Mouse (Mus musculus) liver, embryonic 15.5 days (tissue): ENCODE data around the gene St6galnac6. TPM values are rescaled to one million over a fixed set of nuclear protein-coding genes. Genes with fewer than 3 reads are reported as not detected.

ENCODE experiments used
- ATAC-seq: fragments of 200-750 bp; cut with Nextera tagmentation; 2 replicates; pipeline ENCODE4 v1.8.0; 2017; ENCODE audit warnings: moderate number of reproducible peaks, mild to moderate bottlenecking, moderate library complexity; ENCODE audit not compliant: insufficient read depth
- H3K27ac ChIP-seq: fragments of 300-500 bp; sonication (generic); replicated peaks from 2 replicates; pipeline ENCODE4 v1.5.1; 2015; ENCODE audit warnings: mild to moderate bottlenecking, inconsistent platforms
- H3K27me3 ChIP-seq: fragments of 300-500 bp; sonication (generic); 2 replicates; pipeline ENCODE4 v1.6.1; 2015; ENCODE audit warnings: mild to moderate bottlenecking, inconsistent platforms
- H3K36me3 ChIP-seq: fragments of 300-500 bp; sonication (generic); replicated peaks from 2 replicates; pipeline ENCODE4 v1.6.1; 2015; ENCODE audit warnings: moderate library complexity, mild to moderate bottlenecking, inconsistent platforms
- H3K4me1 ChIP-seq: fragments of 300-500 bp; sonication (generic); replicated peaks from 2 replicates; pipeline ENCODE4 v1.6.1; 2015; ENCODE audit warnings: inconsistent platforms
- H3K4me2 ChIP-seq: fragments of 300-500 bp; sonication (generic); 2 replicates; pipeline ENCODE4 v1.6.1; 2015; ENCODE audit warnings: moderate library complexity, mild to moderate bottlenecking, inconsistent platforms
- H3K4me3 ChIP-seq: fragments of 300-500 bp; sonication (generic); replicated peaks from 2 replicates; pipeline ENCODE4 v1.5.1; 2015; ENCODE audit warnings: mild to moderate bottlenecking, inconsistent platforms
- H3K9ac ChIP-seq: fragments of 300-500 bp; sonication (generic); 2 replicates; pipeline ENCODE4 v1.6.1; 2015; ENCODE audit warnings: moderate library complexity, mild to moderate bottlenecking, inconsistent platforms
- H3K9me3 ChIP-seq: fragments of 300-500 bp; sonication (generic); replicated peaks from 2 replicates; pipeline ENCODE4 v1.6.1; 2016; ENCODE audit warnings: inconsistent platforms
- WGBS: fragments of 180-500 bp; shearing (Covaris S2); methylation state at CpG from one replicate; pipeline ENCODE4 v1.1.7; 2015; ENCODE audit warnings: mixed read lengths; ENCODE audit not compliant: insufficient replicate concordance; 5-methylcytosine and 5-hydroxymethylcytosine counted together
- polyA plus RNA-seq: library from polyadenylated mRNA; unstranded; fragments of >200 nt; fragmentation: Nextera tagmentation; extraction: Ambion mirVana; gene quantifications from 2 replicates; pipeline ENCODE4 v1.2.1, GENCODE M21; 2015

St6galnac6 gene
- 11.6 and 11.7 TPM in 2 replicates for polyA plus RNA-seq

DNA sequence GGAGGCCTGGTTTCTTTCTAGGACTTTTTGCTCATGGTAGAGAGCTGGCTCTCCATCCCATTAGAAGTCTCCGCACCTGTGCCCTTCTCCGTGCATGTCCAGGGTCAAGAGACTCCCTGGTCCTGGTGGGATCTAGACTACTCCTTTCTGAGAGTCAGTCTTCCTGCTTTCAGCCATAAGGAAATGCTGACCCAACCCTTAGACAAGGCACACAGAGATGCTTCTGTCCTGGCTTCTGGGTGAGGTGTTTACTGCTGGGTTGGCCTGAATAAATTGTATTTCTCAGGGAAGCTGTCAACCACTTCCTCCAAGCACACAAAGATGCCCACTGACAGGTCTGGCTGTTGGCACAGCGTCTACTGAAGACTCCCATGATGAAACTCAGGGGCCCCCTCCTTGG, at the start of gene St6galnac6:
TSS of gene St6galnac6 (plus strand) at position 301 of the 400 bp plus-strand sequence.
- no peaks in the 10 kb centered on the region for H3K9me3 ChIP-seq
- H3K36me3 ChIP-seq: peaks cover 3% of the 10 kb centered on the region; the same call in 1 of the 2 replicates
- H3K27ac ChIP-seq: no peak within 1 kb of the TSS
- WGBS: 76% methylated on average over 3 of the region's 3 CpGs
- no peak for ATAC-seq
- H3K4me2 ChIP-seq: no peak within 1 kb of the TSS
- H3K9ac ChIP-seq: no peak within 1 kb of the TSS
- H3K27me3 ChIP-seq: no peaks in the 10 kb centered on the region
- H3K4me3 ChIP-seq: no peak within 1 kb of the TSS
- H3K4me1 ChIP-seq: peaks cover 21% of the 10 kb centered on the region

DNA sequence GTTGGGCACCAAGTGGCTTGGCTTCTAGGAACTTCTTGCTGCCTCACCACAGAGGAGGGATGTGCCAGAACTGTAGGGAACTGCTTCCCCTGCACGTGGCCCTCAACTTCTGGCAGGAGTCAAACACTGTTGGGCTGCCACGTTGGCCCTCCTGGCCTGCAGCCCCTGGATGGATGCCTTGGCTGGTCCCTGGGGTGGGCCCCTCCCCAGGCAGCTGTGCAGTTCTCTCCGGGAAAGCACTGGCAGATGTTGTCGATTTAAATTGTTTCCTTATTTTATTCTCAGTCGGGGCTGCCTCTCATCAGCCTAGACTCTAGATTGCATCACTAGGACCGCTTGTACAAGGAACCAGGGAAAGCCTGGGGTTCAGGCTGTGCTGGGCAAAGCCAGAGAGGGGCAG, 49.7 kb upstream of the St6galnac6 start:
- H3K27me3 ChIP-seq: no peaks in the 10 kb centered on the region
- H3K36me3 ChIP-seq: no peaks in the 10 kb centered on the region
- no peak overlapping the region for H3K9ac ChIP-seq
- peaks cover 9% of the 10 kb centered on the region for H3K4me1 ChIP-seq
- H3K4me2 ChIP-seq: no peak overlapping the region
- H3K9me3 ChIP-seq: no peaks in the 10 kb centered on the region
- 52% methylated on average over 6 of the region's 6 CpGs for WGBS
- no peak overlapping the region for H3K4me3 ChIP-seq
- no peak overlapping the region for H3K27ac ChIP-seq
- ATAC-seq: no peak

DNA sequence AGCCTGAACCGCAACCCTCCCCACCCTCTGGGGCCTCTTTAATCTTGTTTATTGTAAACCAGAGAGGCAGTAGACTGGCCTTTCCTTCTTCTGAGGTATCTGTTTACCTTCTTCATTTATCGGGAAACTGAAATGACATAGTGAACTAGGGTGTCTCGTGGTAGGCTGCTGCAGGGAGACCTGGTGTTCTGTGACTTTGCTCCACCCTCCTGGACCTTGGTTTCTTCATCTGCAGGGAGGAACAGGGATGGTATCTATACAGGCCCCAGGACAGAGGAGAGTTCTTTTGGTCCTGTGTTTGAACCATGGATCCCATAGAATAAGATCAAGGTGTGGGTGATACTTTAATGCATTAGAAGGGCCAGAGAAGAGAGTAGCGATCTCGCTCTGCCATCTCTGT, 48.3 kb upstream of the St6galnac6 start:
- H3K36me3 ChIP-seq: no peaks in the 10 kb centered on the region
- H3K27ac ChIP-seq: no peak overlapping the region
- ATAC-seq: no peak
- no peaks in the 10 kb centered on the region for H3K27me3 ChIP-seq
- H3K4me3 ChIP-seq: no peak overlapping the region
- H3K9ac ChIP-seq: no peak overlapping the region
- H3K4me2 ChIP-seq: no peak overlapping the region
- H3K9me3 ChIP-seq: no peaks in the 10 kb centered on the region
- H3K4me1 ChIP-seq: peaks cover 12% of the 10 kb centered on the region
- WGBS: 75% methylated on average over 5 of the region's 5 CpGs

DNA sequence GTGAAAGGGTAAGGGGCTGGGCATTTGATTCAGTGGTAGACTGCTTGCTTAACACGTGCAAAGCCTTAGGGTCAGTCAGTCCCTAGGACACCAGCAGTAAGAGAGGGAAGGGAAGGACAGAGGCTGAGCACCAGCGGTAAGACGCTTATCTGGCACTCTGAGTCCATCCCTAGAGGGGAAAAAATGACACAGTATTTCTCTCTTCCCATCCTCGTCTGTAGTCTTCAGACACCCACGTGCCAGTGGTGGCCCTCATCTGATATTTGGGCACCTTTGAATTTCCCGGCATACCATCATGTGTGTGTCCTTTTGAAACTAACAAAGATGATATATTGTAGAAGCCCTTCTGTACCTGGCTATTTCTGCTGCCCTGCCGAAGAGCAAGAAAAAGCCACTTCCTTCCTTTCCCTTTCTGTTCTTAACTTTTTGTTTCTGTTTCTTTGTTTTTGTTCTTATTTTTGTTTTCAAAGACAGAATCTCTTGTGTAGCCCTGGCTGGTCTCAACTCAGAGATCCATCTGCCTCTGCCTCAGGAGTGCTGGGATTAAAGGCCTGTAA, 45.8 kb upstream of the St6galnac6 start:
- Histone ChIP-seq H3K9ac (no peak overlapping the region), H3K36me3 (no peaks in the 10 kb centered on the region), H3K27me3 (no peaks in the 10 kb centered on the region), H3K4me3 (no peak overlapping the region), H3K4me2 (no peak overlapping the region), H3K9me3 (no peaks in the 10 kb centered on the region), H3K4me1 (0 out of 2 replicates have a peak, but pooled peaks cover 7% of the 10 kb centered on the region), H3K27ac (no peak overlapping the region)
- 20% methylated on average over 7 of the region's 7 CpGs for WGBS
- ATAC-seq: no peak

DNA sequence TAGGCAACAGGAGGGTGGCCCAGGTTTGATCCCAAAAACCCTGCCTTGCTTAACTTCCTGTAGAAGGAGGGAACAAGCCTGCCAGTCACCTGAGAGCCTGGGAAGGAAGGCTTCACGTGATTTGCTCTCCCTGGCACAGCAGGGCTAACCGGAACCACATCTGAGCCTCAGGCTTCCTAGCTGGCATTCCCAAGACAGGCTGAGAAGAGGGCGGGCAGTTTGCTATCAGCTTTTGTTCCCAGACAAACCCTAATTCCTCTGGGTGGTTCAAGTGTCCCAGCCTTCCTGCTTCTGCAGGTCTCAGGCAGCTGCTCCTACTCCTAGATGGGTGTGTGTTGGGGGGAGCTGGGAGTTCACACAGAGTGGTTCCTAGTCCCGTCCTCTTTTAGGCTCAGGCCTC, 44.0 kb upstream of the St6galnac6 start:
- Histone ChIP-seq H3K4me3 (no peak overlapping the region), H3K27ac (no peak overlapping the region), H3K4me1 (peaks cover 17% of the 10 kb centered on the region), H3K9me3 (no peaks in the 10 kb centered on the region), H3K4me2 (no peak overlapping the region), H3K27me3 (no peaks in the 10 kb centered on the region), H3K9ac (no peak overlapping the region), H3K36me3 (no peaks in the 10 kb centered on the region)
- 43% methylated on average over 4 of the region's 4 CpGs for WGBS
- no peak for ATAC-seq

DNA sequence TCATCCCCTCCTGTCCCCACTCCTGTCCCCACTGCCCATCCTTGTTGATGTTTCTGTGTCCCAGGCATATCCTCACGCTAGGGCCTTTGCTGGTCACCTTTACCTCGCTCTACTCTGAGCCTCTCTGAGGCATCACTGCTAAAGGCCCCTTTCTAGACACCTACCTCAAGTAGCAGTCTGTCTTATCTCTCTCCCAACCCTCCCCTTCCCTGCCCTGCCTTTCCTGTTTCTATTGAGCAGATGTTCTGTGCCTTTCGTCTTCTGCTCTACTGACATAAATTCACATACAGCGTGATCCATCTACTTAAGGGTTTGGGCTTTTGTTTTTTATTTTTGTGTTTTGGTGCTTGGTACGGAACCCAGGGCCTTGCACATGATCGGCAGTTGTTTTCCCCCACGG, 43.5 kb upstream of the St6galnac6 start:
- Histone ChIP-seq H3K4me2 (no peak overlapping the region), H3K4me3 (no peak overlapping the region), H3K9ac (no peak overlapping the region), H3K9me3 (no peaks in the 10 kb centered on the region), H3K36me3 (no peaks in the 10 kb centered on the region), H3K4me1 (peaks cover 20% of the 10 kb centered on the region), H3K27me3 (no peaks in the 10 kb centered on the region), H3K27ac (no peak overlapping the region)
- WGBS: 40% methylated on average over 7 of the region's 7 CpGs
- ATAC-seq: no peak

DNA sequence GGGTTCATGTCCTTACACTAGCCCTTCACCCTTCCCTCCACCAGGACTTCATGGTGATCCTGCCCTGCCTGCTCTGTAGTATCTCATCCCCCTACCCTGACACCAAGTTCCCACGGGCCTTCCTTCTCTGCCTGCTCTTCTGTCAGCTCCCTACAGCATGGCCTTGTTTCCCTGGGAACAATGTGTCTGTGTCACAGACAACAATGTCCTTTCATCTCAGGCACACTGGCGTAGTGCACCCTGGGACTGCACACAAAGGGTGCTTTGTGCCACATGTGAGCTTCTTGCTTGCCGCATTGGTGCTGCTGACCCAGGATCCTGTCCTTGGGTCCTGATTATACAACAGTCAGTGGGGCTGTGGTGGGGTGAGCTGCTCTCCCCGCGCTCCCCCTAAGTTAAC, 39.9 kb upstream of the St6galnac6 start:
- Histone ChIP-seq H3K9ac (no peak overlapping the region), H3K36me3 (no peaks in the 10 kb centered on the region), H3K4me2 (no peak overlapping the region), H3K4me1 (peaks cover 16% of the 10 kb centered on the region), H3K27me3 (no peaks in the 10 kb centered on the region), H3K9me3 (no peaks in the 10 kb centered on the region), H3K4me3 (no peak overlapping the region), H3K27ac (no peak overlapping the region)
- 68% methylated on average over 5 of the region's 5 CpGs for WGBS
- ATAC-seq: no peak

DNA sequence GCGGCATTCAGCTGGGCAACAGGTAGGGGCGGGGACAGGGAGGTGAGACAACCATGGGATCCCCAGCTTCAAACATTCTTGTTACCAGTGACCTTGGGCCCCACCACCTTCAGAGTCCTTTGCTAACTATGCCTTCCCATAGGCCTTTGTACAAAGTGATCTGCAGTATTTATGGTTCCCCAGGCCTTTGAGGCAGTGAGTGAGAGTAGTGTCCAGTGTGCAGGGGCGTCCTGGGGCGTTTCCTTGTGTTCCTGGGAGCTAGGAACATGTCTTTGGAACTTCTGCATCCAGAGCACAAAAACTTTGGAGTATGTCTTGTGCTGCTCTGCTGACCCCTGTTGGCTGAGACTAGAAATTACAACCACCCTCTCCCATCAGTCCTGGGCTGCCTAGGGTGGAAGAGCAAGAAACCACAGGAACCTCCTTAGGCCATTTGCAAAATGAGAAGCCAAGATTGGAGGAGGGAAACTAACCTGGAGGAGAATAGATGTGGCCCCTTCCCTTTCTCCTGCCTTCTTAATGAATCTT, 32.9 kb upstream of the St6galnac6 start:
- Histone ChIP-seq H3K4me3 (no peak overlapping the region), H3K9me3 (no peaks in the 10 kb centered on the region), H3K36me3 (no peaks in the 10 kb centered on the region), H3K4me1 (peaks cover 7% of the 10 kb centered on the region), H3K27ac (no peak overlapping the region), H3K9ac (no peak overlapping the region), H3K27me3 (no peaks in the 10 kb centered on the region), H3K4me2 (no peak overlapping the region)
- no peak for ATAC-seq
- WGBS: 24% methylated on average over 4 of the region's 4 CpGs

DNA sequence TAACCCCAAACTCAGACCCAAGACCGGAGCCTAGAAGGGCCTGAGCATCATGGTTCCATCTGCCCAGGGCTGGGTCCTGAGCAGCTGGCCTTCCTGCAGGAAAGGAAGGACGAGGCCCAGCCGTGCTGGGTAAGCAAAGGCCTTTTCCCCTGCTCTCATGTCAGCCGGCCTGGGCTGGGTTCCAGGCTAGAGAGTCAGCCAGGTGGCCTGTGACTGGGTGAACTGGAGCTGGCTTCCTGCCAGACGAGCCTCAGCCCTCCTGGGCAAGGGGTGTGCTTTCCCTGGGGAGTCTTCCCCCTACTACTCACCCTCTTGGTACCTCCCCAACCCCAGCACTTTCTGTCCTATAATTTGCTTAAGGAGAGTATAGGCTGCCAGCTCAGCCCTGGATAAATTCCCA, 31.4 kb upstream of the St6galnac6 start:
- Histone ChIP-seq H3K9me3 (no peaks in the 10 kb centered on the region), H3K4me3 (no peak overlapping the region), H3K9ac (no peak overlapping the region), H3K36me3 (peaks cover 11% of the 10 kb centered on the region; the same call in 1 of the 2 replicates), H3K27me3 (no peaks in the 10 kb centered on the region), H3K27ac (no peak overlapping the region), H3K4me2 (no peak overlapping the region), H3K4me1 (peaks cover 19% of the 10 kb centered on the region)
- WGBS: 50% methylated on average over 5 of the region's 5 CpGs
- no peak for ATAC-seq

DNA sequence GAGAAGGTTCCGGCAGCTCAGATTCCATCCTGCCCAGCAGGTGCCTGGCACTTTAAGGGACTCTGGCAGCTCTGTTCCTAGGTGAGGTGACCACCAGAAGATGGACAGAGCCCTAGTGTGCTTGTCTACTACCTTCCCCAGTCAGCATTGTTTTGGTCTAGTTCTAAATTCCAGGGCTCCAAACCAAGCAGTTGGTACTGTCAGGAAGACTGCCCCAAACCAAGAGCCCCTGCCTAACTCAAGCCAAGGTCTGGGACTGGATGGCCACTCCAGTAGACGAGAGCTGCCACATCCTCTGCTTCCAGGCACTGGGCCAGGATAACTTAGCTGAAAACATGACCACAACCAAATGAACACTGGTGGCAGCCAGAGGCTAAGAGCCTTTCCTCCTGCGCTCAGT, 30.6 kb upstream of the St6galnac6 start:
- Histone ChIP-seq H3K9ac (no peak overlapping the region), H3K27me3 (no peaks in the 10 kb centered on the region), H3K27ac (no peak overlapping the region), H3K36me3 (peaks cover 14% of the 10 kb centered on the region; the same call in 1 of the 2 replicates), H3K4me1 (peaks cover 19% of the 10 kb centered on the region), H3K4me3 (no peak overlapping the region), H3K4me2 (no peak overlapping the region), H3K9me3 (no peaks in the 10 kb centered on the region)
- WGBS: 78% methylated on average over 3 of the region's 3 CpGs
- ATAC-seq: no peak

DNA sequence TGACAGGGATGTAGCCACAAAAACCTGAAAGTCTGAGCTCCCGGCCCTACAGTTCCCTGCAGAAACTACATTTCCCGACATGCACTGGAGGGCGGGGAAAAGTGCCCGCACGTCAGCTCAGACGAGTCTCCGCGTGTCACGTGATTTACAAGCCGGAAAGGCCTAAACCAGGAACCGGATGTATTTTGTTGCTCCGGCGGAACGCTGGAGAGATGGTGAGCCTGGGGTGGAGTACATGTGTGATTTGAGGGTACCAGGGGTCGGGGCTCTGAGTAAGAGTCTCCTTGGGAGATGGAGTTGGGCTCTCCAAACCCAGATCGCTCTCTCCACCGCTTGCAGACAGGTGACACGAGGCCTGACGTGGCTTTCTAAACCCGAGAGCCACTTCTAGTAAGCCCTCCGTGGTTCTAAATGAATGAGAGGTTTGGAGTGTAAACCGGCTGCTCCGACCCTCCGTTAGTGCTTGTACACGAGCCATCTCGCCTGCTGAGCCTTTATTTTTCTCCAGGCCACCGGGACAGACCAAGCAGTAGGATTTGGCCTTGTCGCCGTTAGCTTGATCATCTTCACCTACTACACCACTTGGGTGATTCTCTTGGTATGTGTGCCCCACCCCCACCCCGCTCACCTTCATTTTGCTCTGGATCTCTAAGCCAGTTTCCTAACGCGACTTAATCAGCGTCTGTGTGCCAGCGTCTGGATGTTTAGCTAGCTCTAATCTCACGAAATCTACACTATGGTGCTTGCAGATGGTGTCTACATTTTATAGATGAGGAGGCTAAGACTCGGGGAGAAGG, 28.6 kb upstream of the St6galnac6 start, which contains the start of gene Dpm2:
TSS of gene Dpm2 (plus strand) at position 161 of the 797 bp plus-strand sequence.
- Histone ChIP-seq H3K9me3 (no peaks in the 10 kb centered on the region), H3K27me3 (peaks cover 10% of the 10 kb centered on the region), H3K4me2 (peak within 1 kb of the TSS; percentile 72), H3K4me3 (peak within 1 kb of the TSS; percentile 76), H3K27ac (peak within 1 kb of the TSS; percentile 78), H3K4me1 (peaks cover 31% of the 10 kb centered on the region), H3K9ac (peak within 1 kb of the TSS; percentile 76), H3K36me3 (peaks cover 14% of the 10 kb centered on the region; the same call in 1 of the 2 replicates)
- under 1% methylated on average over 36 of the region's 36 CpGs for WGBS
- peak; percentile 82 for ATAC-seq
